Mouse (Mus musculus) heart, embryonic 14.5 days (tissue): ENCODE results near the gene Slc37a1. TPM values are rescaled to one million over a fixed set of nuclear protein-coding genes. Genes with fewer than 3 reads are reported as not detected.

Source experiments
- ATAC-seq: fragments of 200-750 bp; cut with Nextera tagmentation; 2 replicates; pipeline ENCODE4 v1.8.0; 2017; ENCODE audit warnings: low read depth, moderate TSS enrichment; ENCODE audit not compliant: insufficient number of reproducible peaks, insufficient read depth, low FRiP score
- H3K27ac ChIP-seq, 2 experiments: fragments of 200-500 bp in 1 of 2; fragments of 300-500 bp in 1 of 2; sonication (generic) in 1 of 2; replicated peaks in 1 of 2; 2 replicates each; pipeline ENCODE4 v1.5.1; 2012 to 2014; ENCODE audit warnings: low read depth in 2 of 2, low read length in 2 of 2, control low read depth in 1 of 2, mild to moderate bottlenecking in 1 of 2, mixed read lengths in 1 of 2; ENCODE audit not compliant: control insufficient read depth in 1 of 2, insufficient read depth in 1 of 2
- H3K27me3 ChIP-seq: fragments of 300-500 bp; sonication (generic); 2 replicates; pipeline ENCODE4 v1.6.1; 2014; ENCODE audit warnings: mild to moderate bottlenecking, low read length, control low read depth; ENCODE audit not compliant: control insufficient read depth, insufficient read depth
- H3K36me3 ChIP-seq: fragments of 300-500 bp; sonication (generic); 2 replicates; pipeline ENCODE4 v1.6.1; 2014; ENCODE audit warnings: mild to moderate bottlenecking, control low read depth, low read length, mixed read lengths; ENCODE audit not compliant: control insufficient read depth, insufficient read depth
- H3K4me1 ChIP-seq, 2 experiments: fragments of 200-500 bp in 1 of 2; fragments of 300-500 bp in 1 of 2; sonication (generic) in 1 of 2; 2 replicates each; pipeline ENCODE4 v1.6.1; 2012 to 2014; ENCODE audit warnings: low read length in 2 of 2, control low read depth in 1 of 2, mixed read lengths in 1 of 2; ENCODE audit not compliant: control insufficient read depth in 2 of 2, insufficient read depth in 2 of 2
- H3K4me2 ChIP-seq: fragments of 300-500 bp; sonication (generic); 2 replicates; pipeline ENCODE4 v1.6.1; 2014; ENCODE audit warnings: mild to moderate bottlenecking, low read length
- H3K4me3 ChIP-seq, 2 experiments: fragments of 200-500 bp in 1 of 2; fragments of 300-500 bp in 1 of 2; sonication (generic) in 1 of 2; 2 replicates each; pipeline ENCODE4 v1.5.1; 2012 to 2014; ENCODE audit warnings: low read length in 2 of 2, mild to moderate bottlenecking in 2 of 2, control low read depth in 1 of 2, low read depth in 1 of 2, moderate library complexity in 1 of 2; ENCODE audit not compliant: control insufficient read depth in 1 of 2, insufficient read depth in 1 of 2
- H3K9ac ChIP-seq: fragments of 300-500 bp; sonication (generic); 2 replicates; pipeline ENCODE4 v1.6.1; 2014; ENCODE audit warnings: mild to moderate bottlenecking, low read length
- H3K9me3 ChIP-seq: fragments of 300-500 bp; sonication (generic); 2 replicates; pipeline ENCODE4 v1.6.1; 2016; ENCODE audit warnings: low read length, control low read depth; ENCODE audit not compliant: control insufficient read depth
- WGBS: fragments of 180-500 bp; shearing (Covaris S2); extraction: QIAGEN DNeasy Blood & Tissue Kit; methylation state at CpG from one replicate; pipeline ENCODE4 v1.1.7; 2014; 5-methylcytosine and 5-hydroxymethylcytosine counted together
- polyA plus RNA-seq: library from polyadenylated mRNA; unstranded; fragments of >200 nt; fragmentation: Nextera tagmentation; extraction: Ambion mirVana; gene quantifications from 2 replicates; pipeline ENCODE4 v1.2.1, GENCODE M21; 2014

Gene Slc37a1
- polyA plus RNA-seq, 1 experiment from 2014 or later: 8.0 TPM

- 54% methylated on average over 5 of the region's 5 CpGs for WGBS
Measured at GRCm38 (mm10) chr17:31262715-31263114, 23.9 kb upstream of the Slc37a1 start.

GRCm38 (mm10) chr17:31263770-31264169 is 22.8 kb upstream of the Slc37a1 start:
- H3K4me3 ChIP-seq: no peak overlapping the region
- no peak overlapping the region for H3K27ac ChIP-seq
- no peak overlapping the region for H3K4me2 ChIP-seq
- 88% methylated on average over 5 of the region's 5 CpGs for WGBS
- no peak overlapping the region for H3K9ac ChIP-seq
- H3K4me1 ChIP-seq: no peaks in the 10 kb centered on the region
- no peaks in the 10 kb centered on the region for H3K9me3 ChIP-seq
- H3K36me3 ChIP-seq: no peaks in the 10 kb centered on the region
- H3K27me3 ChIP-seq: no peaks in the 10 kb centered on the region
- no peak for ATAC-seq

More at GRCm38 (mm10) chr17:31262715-31263114, 23.9 kb upstream of the Slc37a1 start:
- Histone ChIP-seq H3K4me3 (no peak overlapping the region), H3K27me3 (no peaks in the 10 kb centered on the region), H3K36me3 (no peaks in the 10 kb centered on the region), H3K27ac (no peak overlapping the region), H3K9me3 (no peaks in the 10 kb centered on the region), H3K4me1 (no peaks in the 10 kb centered on the region), H3K9ac (no peak overlapping the region), H3K4me2 (no peak overlapping the region)
- ATAC-seq: no peak

GRCm38 (mm10) chr17:31264372-31264771 is 22.2 kb upstream of the Slc37a1 start:
- Histone ChIP-seq H3K27me3 (no peaks in the 10 kb centered on the region), H3K4me2 (no peak overlapping the region), H3K4me3 (no peak overlapping the region), H3K36me3 (no peaks in the 10 kb centered on the region), H3K4me1 (no peaks in the 10 kb centered on the region), H3K27ac (no peak overlapping the region), H3K9me3 (no peaks in the 10 kb centered on the region), H3K9ac (no peak overlapping the region)
- 66% methylated on average over 6 of the region's 6 CpGs for WGBS
- no peak for ATAC-seq

GRCm38 (mm10) chr17:31265171-31265572 is 21.4 kb upstream of the Slc37a1 start:
- Histone ChIP-seq H3K4me3 (no peak overlapping the region), H3K36me3 (no peaks in the 10 kb centered on the region), H3K4me1 (no peaks in the 10 kb centered on the region), H3K9ac (no peak overlapping the region), H3K9me3 (no peaks in the 10 kb centered on the region), H3K27ac (no peak overlapping the region), H3K27me3 (no peaks in the 10 kb centered on the region), H3K4me2 (no peak overlapping the region)
- no peak for ATAC-seq
- 31% methylated on average over 3 of the region's 3 CpGs for WGBS

- no peaks in the 10 kb centered on the region for H3K9me3 ChIP-seq
- no peak overlapping the region for H3K27ac ChIP-seq
- no peaks in the 10 kb centered on the region for H3K36me3 ChIP-seq
- H3K27me3 ChIP-seq: no peaks in the 10 kb centered on the region
- 90% methylated on average over 9 of the region's 9 CpGs for WGBS
- H3K4me1 ChIP-seq: no peaks in the 10 kb centered on the region
- H3K4me3 ChIP-seq: no peak overlapping the region
- H3K9ac ChIP-seq: no peak overlapping the region
- no peak for ATAC-seq
- no peak overlapping the region for H3K4me2 ChIP-seq
Measured at GRCm38 (mm10) chr17:31265831-31266230, 20.8 kb upstream of the Slc37a1 start.

- H3K36me3 ChIP-seq: no peaks in the 10 kb centered on the region
- no peak overlapping the region for H3K4me2 ChIP-seq
- no peaks in the 10 kb centered on the region for H3K4me1 ChIP-seq
- H3K4me3 ChIP-seq: no peak overlapping the region
- H3K27me3 ChIP-seq: no peaks in the 10 kb centered on the region
- no peak overlapping the region for H3K9ac ChIP-seq
- WGBS: 96% methylated on average over 7 of the region's 7 CpGs
- ATAC-seq: no peak
- no peaks in the 10 kb centered on the region for H3K9me3 ChIP-seq
- no peak overlapping the region for H3K27ac ChIP-seq
Measured at GRCm38 (mm10) chr17:31266321-31266950, 20.2 kb upstream of the Slc37a1 start.

- H3K9ac ChIP-seq: no peak overlapping the region
- H3K9me3 ChIP-seq: no peaks in the 10 kb centered on the region
- no peaks in the 10 kb centered on the region for H3K36me3 ChIP-seq
- H3K4me1 ChIP-seq: no peaks in the 10 kb centered on the region
- no peak overlapping the region for H3K27ac ChIP-seq
- H3K4me2 ChIP-seq: no peak overlapping the region
- H3K27me3 ChIP-seq: no peaks in the 10 kb centered on the region
- WGBS: 69% methylated on average over 4 of the region's 4 CpGs
- no peak overlapping the region for H3K4me3 ChIP-seq
- ATAC-seq: no peak
Measured at GRCm38 (mm10) chr17:31267138-31267537, 19.5 kb upstream of the Slc37a1 start.

GRCm38 (mm10) chr17:31267603-31268002 is 19.0 kb upstream of the Slc37a1 start:
- H3K4me1 ChIP-seq: no peaks in the 10 kb centered on the region
- no peak overlapping the region for H3K9ac ChIP-seq
- no peaks in the 10 kb centered on the region for H3K27me3 ChIP-seq
- H3K27ac ChIP-seq: no peak overlapping the region
- H3K36me3 ChIP-seq: no peaks in the 10 kb centered on the region
- no peak overlapping the region for H3K4me2 ChIP-seq
- no peak overlapping the region for H3K4me3 ChIP-seq
- ATAC-seq: no peak
- 80% methylated on average over 6 of the region's 6 CpGs for WGBS
- H3K9me3 ChIP-seq: no peaks in the 10 kb centered on the region
